Mouse (Mus musculus): ENCODE results near the gene Copg1. TPM values are rescaled to one million over a fixed set of nuclear protein-coding genes. Genes with fewer than 3 reads are reported as not detected.

The Copg1 gene
- polyA plus RNA-seq, 1 experiment from 2014 or later = 190 TPM

DNA sequence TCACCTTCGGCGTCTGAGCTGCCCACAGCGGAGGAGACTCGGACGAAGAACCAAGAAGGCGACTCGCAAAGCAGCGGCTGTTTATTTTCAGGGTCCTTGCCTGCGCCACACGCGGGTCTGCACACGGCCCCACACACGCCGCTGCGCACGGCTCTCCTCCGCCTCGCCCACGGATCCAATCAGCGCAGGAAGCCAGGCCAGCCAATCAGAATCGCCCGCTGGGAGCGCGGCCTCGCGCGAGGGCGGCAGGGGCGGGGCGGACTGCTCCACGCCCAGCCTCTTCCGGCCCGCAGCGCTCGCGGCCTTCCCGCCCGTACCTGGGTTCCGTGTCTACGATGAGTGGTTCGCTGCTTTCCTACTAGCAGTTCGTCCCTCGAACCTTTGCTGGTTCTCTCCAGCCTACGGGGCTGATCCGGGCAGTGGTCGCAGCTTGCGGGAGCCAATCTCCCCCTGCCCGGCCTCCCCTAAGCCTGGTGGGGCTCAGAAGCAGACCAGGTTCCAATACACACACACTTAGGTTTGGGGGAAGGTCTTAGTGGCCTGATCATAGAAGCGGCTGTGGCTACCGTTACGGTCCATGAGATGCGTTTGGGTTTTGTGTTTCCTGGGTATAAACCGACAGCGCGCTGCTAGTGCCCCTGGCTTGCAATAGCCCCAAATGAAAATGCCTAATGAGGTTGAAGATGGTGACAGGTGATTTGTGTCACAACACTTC is 36.6 kb upstream of the Copg1 start, which contains the start of gene Cnbp:
TSS of gene Cnbp (minus strand) at position 207 of the 715 bp plus-strand sequence.
- peak within 1 kb of the TSS; percentile 89 for H3K4me2 ChIP-seq (replicated peaks; ENCODE audit: low read depth, low read length)
- H3K36me3 ChIP-seq (ENCODE audit: insufficient read depth, low read length) = peaks cover 4% of the 10 kb centered on the region; the same call in 1 of the 2 replicates
- ATAC-seq (ENCODE audit: low FRiP score, low TSS enrichment) = peak; percentile 98
- H3K27me3 ChIP-seq (ENCODE audit: insufficient read depth, low read length) = no peaks in the 10 kb centered on the region
- peak within 1 kb of the TSS; percentile 92 for H3K4me3 ChIP-seq (ENCODE audit: low read length)
- peak within 1 kb of the TSS; percentile 95 for H3K27ac ChIP-seq (ENCODE audit: low read length)
- H3K4me1 ChIP-seq (ENCODE audit: insufficient read depth, low read length) = peaks cover 26% of the 10 kb centered on the region
- under 1% methylated on average over 55 of the region's 55 CpGs for WGBS
- H3K9ac ChIP-seq (replicated peaks; ENCODE audit: low read length) = peak within 1 kb of the TSS; percentile 98
- H3K9me3 ChIP-seq (ENCODE audit: low read length) = no peaks in the 10 kb centered on the region

DNA sequence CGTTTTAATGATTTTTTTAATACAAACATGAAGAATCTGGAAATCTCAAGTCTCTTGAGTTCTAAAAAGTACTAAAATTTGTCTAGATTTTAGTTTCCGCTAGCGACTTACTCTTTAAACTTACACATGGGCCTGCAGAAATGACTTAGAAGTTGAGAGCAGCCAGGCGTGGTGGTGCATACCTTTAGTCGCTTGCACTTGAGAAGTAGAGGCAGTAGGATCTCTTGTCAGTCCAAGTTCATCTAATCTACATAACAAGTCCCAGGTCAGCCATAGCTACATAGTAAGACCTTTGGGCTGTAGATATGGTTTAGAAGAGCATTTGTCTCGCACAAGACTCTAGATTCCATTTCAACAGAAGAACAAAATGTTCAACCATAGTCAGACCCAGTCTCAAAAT is 35.7 kb upstream of the Copg1 start:
- H3K36me3 ChIP-seq (ENCODE audit: insufficient read depth, low read length) = peaks cover 2% of the 10 kb centered on the region; the same call in 1 of the 2 replicates
- no peak overlapping the region for H3K4me3 ChIP-seq (ENCODE audit: low read length)
- ATAC-seq (ENCODE audit: low FRiP score, low TSS enrichment) = no peak
- 77% methylated on average over 6 of the region's 6 CpGs for WGBS
- peaks cover 23% of the 10 kb centered on the region for H3K4me1 ChIP-seq (ENCODE audit: insufficient read depth, low read length)
- H3K9me3 ChIP-seq (ENCODE audit: low read length) = no peaks in the 10 kb centered on the region
- no peak overlapping the region for H3K27ac ChIP-seq (ENCODE audit: low read length)
- no peak overlapping the region; the same call in 1 of the 2 replicates for H3K4me2 ChIP-seq (replicated peaks; ENCODE audit: low read depth, low read length)
- H3K27me3 ChIP-seq (ENCODE audit: insufficient read depth, low read length) = no peaks in the 10 kb centered on the region
- no peak overlapping the region for H3K9ac ChIP-seq (replicated peaks; ENCODE audit: low read length)

DNA sequence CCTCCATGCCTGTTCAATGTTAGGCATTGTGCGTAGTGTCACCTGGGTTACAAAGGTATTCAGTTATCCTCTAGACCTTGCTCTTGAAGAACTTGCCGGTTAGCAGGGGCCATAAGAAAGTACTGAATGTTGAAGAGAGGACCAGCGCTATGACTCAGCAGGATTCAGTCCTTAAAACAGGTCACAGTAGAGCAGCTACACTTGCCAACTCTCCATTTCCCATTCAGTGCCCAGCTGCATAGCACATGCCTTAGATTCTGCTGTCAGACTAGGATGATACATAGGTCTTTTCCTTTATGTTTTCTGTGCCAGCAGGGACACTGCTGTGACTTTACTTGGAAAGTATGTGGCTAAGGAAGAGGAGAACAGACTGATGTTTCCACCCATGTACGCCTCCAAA is 34.2 kb upstream of the Copg1 start:
- no peak overlapping the region for H3K4me2 ChIP-seq (replicated peaks; ENCODE audit: low read depth, low read length)
- H3K27me3 ChIP-seq (ENCODE audit: insufficient read depth, low read length) = no peaks in the 10 kb centered on the region
- no peak overlapping the region for H3K4me3 ChIP-seq (ENCODE audit: low read length)
- no peak for ATAC-seq (ENCODE audit: low FRiP score, low TSS enrichment)
- H3K4me1 ChIP-seq (ENCODE audit: insufficient read depth, low read length) = peaks cover 10% of the 10 kb centered on the region
- H3K9me3 ChIP-seq (ENCODE audit: low read length) = no peaks in the 10 kb centered on the region
- peaks cover 2% of the 10 kb centered on the region; the same call in 1 of the 2 replicates for H3K36me3 ChIP-seq (ENCODE audit: insufficient read depth, low read length)
- WGBS = 83% methylated on average over 4 of the region's 4 CpGs
- no peak overlapping the region for H3K27ac ChIP-seq (ENCODE audit: low read length)
- no peak overlapping the region for H3K9ac ChIP-seq (replicated peaks; ENCODE audit: low read length)

DNA sequence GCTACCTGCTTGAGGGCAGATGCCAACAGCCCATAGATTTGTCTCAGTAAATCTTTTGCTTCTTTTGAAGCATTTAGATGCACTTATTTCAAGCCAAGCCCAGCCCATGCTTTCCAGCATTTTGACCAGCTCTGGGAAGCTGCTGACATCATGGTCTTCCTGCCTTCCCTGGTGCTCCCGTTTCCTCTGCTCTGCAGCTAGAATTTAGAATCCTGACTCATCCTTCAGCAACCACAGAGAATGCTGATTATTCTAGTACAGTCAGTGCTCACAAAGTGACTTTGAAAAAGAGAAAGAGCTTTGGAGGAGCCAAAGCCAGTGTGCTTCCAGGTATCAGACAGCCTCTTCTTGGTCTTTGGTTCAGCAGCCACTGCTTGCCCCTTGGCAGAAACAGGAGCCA is 30.5 kb upstream of the Copg1 start:
- no peak overlapping the region for H3K9ac ChIP-seq (replicated peaks; ENCODE audit: low read length)

DNA sequence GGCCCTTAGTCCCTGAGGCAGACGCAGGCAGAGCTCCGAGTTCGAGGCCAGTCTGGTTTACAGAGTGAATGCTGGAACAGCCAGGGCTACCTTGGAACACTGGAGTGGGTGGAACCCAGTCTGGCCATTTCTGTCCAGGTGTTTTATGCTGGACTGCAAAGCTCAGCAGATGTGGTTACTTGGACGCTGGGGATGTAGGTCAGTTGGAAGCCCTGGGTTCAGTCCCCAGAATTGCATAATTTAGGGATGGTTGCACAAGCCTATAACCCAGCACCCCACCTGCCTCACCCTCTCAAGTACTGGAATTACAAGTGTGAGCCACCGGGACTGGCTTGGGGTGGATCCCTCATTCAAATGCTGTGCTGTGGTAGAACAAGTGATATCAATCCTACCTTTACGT is 21.4 kb upstream of the Copg1 start:
- Histone ChIP-seq H3K4me3 (ENCODE audit: low read length) (no peak overlapping the region), H3K27ac (ENCODE audit: low read length) (no peak overlapping the region), H3K9me3 (ENCODE audit: low read length) (no peaks in the 10 kb centered on the region), H3K4me2 (replicated peaks; ENCODE audit: low read depth, low read length) (no peak overlapping the region), H3K4me1 (ENCODE audit: insufficient read depth, low read length) (no peaks in the 10 kb centered on the region), H3K36me3 (ENCODE audit: insufficient read depth, low read length) (no peaks in the 10 kb centered on the region), H3K27me3 (ENCODE audit: insufficient read depth, low read length) (no peaks in the 10 kb centered on the region), H3K9ac (replicated peaks; ENCODE audit: low read length) (no peak overlapping the region)
- ATAC-seq (ENCODE audit: low FRiP score, low TSS enrichment) = no peak
- WGBS = 81% methylated on average over 6 of the region's 6 CpGs

More for the DNA sequence above, 30.5 kb upstream of the Copg1 start:
- Histone ChIP-seq H3K36me3 (ENCODE audit: insufficient read depth, low read length) (no peaks in the 10 kb centered on the region), H3K4me2 (replicated peaks; ENCODE audit: low read depth, low read length) (no peak overlapping the region), H3K27me3 (ENCODE audit: insufficient read depth, low read length) (no peaks in the 10 kb centered on the region), H3K4me1 (ENCODE audit: insufficient read depth, low read length) (no peaks in the 10 kb centered on the region), H3K27ac (ENCODE audit: low read length) (no peak overlapping the region), H3K4me3 (ENCODE audit: low read length) (no peak overlapping the region), H3K9me3 (ENCODE audit: low read length) (no peaks in the 10 kb centered on the region)
- WGBS = 41% methylated on average over 1 of the region's 1 CpGs
- ATAC-seq (ENCODE audit: low FRiP score, low TSS enrichment) = no peak

DNA sequence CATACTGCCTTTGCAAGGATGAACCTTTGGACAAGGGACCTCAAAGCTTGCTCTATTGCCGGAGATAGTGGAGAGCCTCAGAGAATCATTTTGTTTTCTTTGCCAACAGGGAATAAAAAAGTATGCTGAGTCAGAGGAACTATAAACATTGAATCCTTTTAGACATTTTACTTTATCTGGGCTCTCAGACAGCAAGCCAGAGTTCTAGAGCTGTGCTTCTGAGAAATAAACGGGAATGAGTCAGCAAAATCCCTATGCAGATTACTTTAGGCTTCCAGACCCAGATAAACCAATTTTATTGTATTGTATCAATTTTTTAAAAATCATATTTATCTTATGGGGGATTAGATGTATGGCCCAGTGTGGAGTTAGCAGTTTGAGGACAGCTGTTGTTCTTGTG is 20.4 kb upstream of the Copg1 start:
- ATAC-seq (ENCODE audit: low FRiP score, low TSS enrichment) = no peak
- Histone ChIP-seq H3K4me1 (ENCODE audit: insufficient read depth, low read length) (no peaks in the 10 kb centered on the region), H3K27ac (ENCODE audit: low read length) (no peak overlapping the region), H3K4me3 (ENCODE audit: low read length) (no peak overlapping the region), H3K4me2 (replicated peaks; ENCODE audit: low read depth, low read length) (no peak overlapping the region), H3K27me3 (ENCODE audit: insufficient read depth, low read length) (no peaks in the 10 kb centered on the region), H3K9ac (replicated peaks; ENCODE audit: low read length) (no peak overlapping the region), H3K9me3 (ENCODE audit: low read length) (no peaks in the 10 kb centered on the region), H3K36me3 (ENCODE audit: insufficient read depth, low read length) (no peaks in the 10 kb centered on the region)
- WGBS = 68% methylated on average over 2 of the region's 2 CpGs

DNA sequence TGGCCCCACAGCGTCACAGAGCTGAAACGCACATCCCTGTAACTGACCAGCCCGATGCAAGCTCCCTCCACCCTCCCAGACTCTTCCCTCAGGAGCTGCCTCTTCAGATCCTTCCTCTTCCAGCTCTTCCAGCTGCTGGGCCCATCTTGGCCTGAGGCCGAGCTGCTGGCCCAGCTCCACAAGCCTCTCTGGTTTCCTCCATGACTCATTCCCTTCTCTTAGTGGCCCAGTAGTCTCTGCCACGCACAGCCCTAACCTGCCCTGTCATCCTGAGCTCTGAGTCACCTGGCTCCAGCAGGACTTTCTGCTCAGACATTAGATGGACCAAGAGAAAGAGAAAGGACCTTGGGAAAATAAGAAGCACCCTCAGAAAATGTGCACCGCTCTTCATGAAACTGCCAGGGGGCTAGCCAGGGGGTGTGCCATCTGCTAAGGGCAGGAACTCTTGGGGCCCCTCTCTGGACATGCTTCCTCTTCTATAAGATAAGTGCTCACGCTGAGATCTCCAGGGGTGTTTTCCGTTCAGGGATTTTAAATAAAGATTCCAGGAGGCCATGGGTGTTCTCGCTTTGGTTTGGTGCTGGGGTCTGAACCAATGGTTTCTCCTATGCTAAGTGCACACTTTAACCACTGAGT is 18.6 kb upstream of the Copg1 start:
- Histone ChIP-seq H3K4me2 (replicated peaks; ENCODE audit: low read depth, low read length) (no peak overlapping the region), H3K27me3 (ENCODE audit: insufficient read depth, low read length) (no peaks in the 10 kb centered on the region), H3K9me3 (ENCODE audit: low read length) (no peaks in the 10 kb centered on the region), H3K36me3 (ENCODE audit: insufficient read depth, low read length) (no peaks in the 10 kb centered on the region), H3K4me1 (ENCODE audit: insufficient read depth, low read length) (no peaks in the 10 kb centered on the region), H3K9ac (replicated peaks; ENCODE audit: low read length) (no peak overlapping the region), H3K27ac (ENCODE audit: low read length) (no peak overlapping the region), H3K4me3 (ENCODE audit: low read length) (no peak overlapping the region)
- ATAC-seq (ENCODE audit: low FRiP score, low TSS enrichment) = no peak
- 75% methylated on average over 9 of the region's 9 CpGs for WGBS

DNA sequence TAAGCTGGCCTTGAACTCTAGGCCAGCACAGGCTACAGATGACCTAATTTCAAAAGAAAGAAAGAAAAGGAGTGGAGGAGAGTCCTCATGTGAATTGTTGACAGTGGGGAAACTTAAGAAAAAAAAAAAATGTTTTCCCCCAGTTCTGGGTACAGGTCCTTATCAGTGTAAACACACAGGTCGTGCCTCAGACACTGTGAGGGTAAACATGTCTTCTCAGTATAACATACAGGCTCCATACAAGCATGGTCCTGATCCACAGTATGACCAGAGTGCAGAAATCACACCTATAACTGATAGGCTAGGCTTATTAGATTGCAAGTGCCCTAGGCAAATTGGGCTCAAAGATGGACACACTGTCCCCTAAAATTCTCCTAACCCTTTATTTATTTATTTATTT is 17.2 kb upstream of the Copg1 start:
- no peak for ATAC-seq (ENCODE audit: low FRiP score, low TSS enrichment)
- H3K4me3 ChIP-seq (ENCODE audit: low read length) = no peak overlapping the region
- no peaks in the 10 kb centered on the region for H3K9me3 ChIP-seq (ENCODE audit: low read length)
- no peak overlapping the region for H3K27ac ChIP-seq (ENCODE audit: low read length)
- no peaks in the 10 kb centered on the region for H3K4me1 ChIP-seq (ENCODE audit: insufficient read depth, low read length)
- no peak overlapping the region for H3K4me2 ChIP-seq (replicated peaks; ENCODE audit: low read depth, low read length)
- H3K9ac ChIP-seq (replicated peaks; ENCODE audit: low read length) = no peak overlapping the region
- H3K27me3 ChIP-seq (ENCODE audit: insufficient read depth, low read length) = no peaks in the 10 kb centered on the region
- no peaks in the 10 kb centered on the region for H3K36me3 ChIP-seq (ENCODE audit: insufficient read depth, low read length)
- WGBS = 73% methylated on average over 1 of the region's 1 CpGs

DNA sequence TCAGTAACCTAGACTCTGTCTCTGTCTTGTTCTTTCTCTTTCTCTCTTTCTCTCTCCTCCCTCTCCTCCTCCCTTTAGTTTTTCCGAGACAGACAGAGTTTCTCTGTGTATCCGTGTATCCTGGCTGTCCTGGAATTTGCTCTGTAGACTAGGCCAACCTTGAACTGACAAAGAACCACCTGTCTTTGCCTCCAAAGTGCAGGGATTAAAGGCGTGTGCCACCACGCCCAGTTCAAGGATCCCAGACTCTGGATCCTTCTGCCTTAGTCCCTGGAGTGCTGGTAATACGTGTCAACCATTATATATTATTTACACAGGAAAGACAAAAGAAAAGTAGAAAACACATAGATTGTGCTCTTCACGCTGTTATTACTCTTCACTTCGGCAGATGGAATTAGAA is 16.4 kb upstream of the Copg1 start:
- no peak for ATAC-seq (ENCODE audit: low FRiP score, low TSS enrichment)
- Histone ChIP-seq H3K4me2 (replicated peaks; ENCODE audit: low read depth, low read length) (no peak overlapping the region), H3K9me3 (ENCODE audit: low read length) (no peaks in the 10 kb centered on the region), H3K27ac (ENCODE audit: low read length) (no peak overlapping the region), H3K36me3 (ENCODE audit: insufficient read depth, low read length) (no peaks in the 10 kb centered on the region), H3K9ac (replicated peaks; ENCODE audit: low read length) (no peak overlapping the region), H3K4me1 (ENCODE audit: insufficient read depth, low read length) (no peaks in the 10 kb centered on the region), H3K27me3 (ENCODE audit: insufficient read depth, low read length) (no peaks in the 10 kb centered on the region), H3K4me3 (ENCODE audit: low read length) (no peak overlapping the region)
- 88% methylated on average over 7 of the region's 7 CpGs for WGBS

DNA sequence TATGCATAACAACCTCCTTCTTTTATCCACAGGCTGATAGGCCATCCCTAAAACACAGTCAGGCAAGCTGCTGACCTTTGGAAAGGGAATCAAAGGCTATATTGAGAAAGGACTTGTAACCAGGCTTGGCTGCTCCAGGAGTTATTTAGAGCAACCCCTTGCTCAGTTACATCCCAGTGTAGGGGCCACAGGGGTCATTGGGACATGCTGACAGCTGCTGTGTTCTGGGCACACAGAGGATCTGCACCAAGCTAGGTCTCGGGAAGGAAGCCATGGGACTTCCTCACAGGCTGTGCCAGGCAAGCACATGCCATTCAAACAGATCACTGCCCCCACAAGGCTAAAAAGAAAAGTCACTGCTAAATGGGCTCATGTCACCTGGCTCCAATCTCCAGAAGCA is 14.5 kb upstream of the Copg1 start:
- Histone ChIP-seq H3K27me3 (ENCODE audit: insufficient read depth, low read length) (no peaks in the 10 kb centered on the region), H3K9me3 (ENCODE audit: low read length) (no peaks in the 10 kb centered on the region), H3K36me3 (ENCODE audit: insufficient read depth, low read length) (no peaks in the 10 kb centered on the region), H3K27ac (ENCODE audit: low read length) (no peak overlapping the region), H3K4me2 (replicated peaks; ENCODE audit: low read depth, low read length) (no peak overlapping the region), H3K4me1 (ENCODE audit: insufficient read depth, low read length) (no peaks in the 10 kb centered on the region), H3K9ac (replicated peaks; ENCODE audit: low read length) (no peak overlapping the region), H3K4me3 (ENCODE audit: low read length) (no peak overlapping the region)
- ATAC-seq (ENCODE audit: low FRiP score, low TSS enrichment) = no peak
- WGBS = 43% methylated on average over 1 of the region's 1 CpGs
